Mouse (Mus musculus): ENCODE results near the gene Urm1.

DNA sequence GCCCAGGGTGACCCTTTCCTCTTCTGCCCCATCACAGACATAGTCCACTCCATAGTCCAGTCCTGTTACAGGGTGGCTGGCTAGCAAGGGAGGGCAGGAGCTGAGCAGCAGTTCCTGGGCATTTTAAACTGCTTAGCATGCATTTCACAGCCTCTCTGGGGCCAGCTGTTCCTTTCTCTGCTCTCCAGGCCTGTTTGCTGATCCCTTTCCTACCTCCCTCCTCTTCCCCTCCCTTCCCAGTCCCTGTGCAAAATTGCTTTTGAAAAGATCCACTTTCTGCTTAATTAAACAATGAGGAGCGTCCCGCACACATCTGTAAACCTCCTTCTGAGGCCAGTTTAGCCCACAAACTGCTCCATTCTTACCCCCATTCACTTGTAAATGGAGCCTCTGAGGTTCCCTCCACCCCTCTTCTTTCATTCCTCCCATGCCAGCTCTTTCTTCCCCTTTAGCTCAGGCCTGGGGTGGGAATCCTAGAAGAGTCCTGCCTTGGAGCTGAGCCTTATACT, 15.6 kb downstream of the Urm1 start:
- TF ChIP-seq CTCF (IDR thresholded peaks at IDR 0.05; ENCODE audit: borderline replicate concordance, control insufficient read depth, extremely low read depth, insufficient read depth, low read length, poor library complexity) = no peak
- TF ChIP-seq POLR2A (IDR thresholded peaks at IDR 0.05; ENCODE audit: control insufficient read depth, extremely low read depth, insufficient read depth, low read length, poor library complexity) = no peak
